In the genomic region with DNA sequence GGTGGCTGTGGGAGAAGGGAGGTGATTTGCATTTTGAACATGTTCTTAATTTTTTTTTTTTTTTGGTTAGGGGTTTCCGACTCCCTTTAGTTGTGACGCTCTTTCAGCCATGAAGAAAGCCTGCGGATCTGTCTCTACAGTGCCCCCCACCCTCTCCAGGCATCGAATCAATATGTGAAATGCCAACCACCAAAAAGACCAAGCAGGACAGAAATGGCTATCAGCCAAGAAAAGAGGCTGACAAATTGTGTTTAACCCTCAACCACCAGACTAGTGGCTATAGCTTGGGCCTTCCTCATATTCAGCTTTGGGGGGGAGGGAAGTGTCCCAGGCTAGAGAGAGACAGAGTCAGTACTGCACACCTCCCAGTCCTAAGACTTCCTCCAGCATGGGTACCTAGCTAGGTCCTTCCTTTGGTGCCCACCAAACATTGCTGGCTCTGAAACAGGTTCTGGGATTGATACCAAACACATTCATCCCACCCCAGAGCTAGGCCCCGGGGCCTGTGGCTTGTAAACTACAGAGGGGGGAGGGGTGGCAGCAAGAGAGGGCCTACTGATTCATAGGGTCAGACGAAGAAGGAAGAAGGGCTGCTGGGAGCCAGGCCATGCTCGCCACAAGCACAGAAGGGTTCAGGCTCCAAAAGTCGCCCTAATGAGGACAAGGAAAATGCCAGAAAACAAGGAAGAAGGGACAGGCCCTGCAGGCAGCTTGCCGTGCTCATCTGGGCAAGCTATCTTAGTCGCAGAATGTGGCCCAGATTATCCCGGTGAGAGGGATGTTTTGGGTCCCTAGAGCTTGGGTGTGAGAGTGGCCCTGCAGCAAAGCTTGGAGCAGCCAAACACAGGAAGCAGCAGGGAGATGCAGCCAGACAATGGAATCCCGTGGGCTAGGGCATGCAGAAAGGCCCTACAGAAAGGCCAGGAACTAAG, we compare ENCODE assay signal across 8 mouse cellular contexts. TPM values are rescaled to one million over a fixed set of nuclear protein-coding genes. Genes with fewer than 3 reads are reported as not detected.
DNase-seq lines count a peak whose midpoint lies in the region; ATAC-seq and TF ChIP-seq lines count a peak whose summit lies in the region.

No protein-coding gene starts in this region.

- H3K36me3 ChIP-seq in testis, adult 2 months (ENCODE audit: control insufficient read depth, insufficient read depth, low read length): no peaks in the 10 kb centered on the region
- H3K36me3 ChIP-seq in embryonic facial prominence, embryonic 11.5 days (replicated peaks; ENCODE audit: control insufficient read depth, insufficient read depth, low read depth, low read length): no peaks in the 10 kb centered on the region; the same call in 1 of the 2 replicates
- H3K36me3 ChIP-seq in heart, embryonic 16.5 days (ENCODE audit: control insufficient read depth, insufficient read depth): peaks cover 3% of the 10 kb centered on the region
- H3K36me3 ChIP-seq in limb, embryonic 15.5 days: 0 out of 2 replicates have a peak, but pooled peaks cover 4% of the 10 kb centered on the region

- no peak for DNase-seq in testis, postnatal 10 days (ENCODE audit: low spot score)
- peak; percentile 37 for DNase-seq in embryonic facial prominence, embryonic 11.5 days (ENCODE audit: low spot score)
- DNase-seq in skeletal muscle tissue, adult 2 months (ENCODE audit: low read depth, low spot score): peak; percentile 81
- no peak for DNase-seq in spleen, adult 18-20 months
- DNase-seq in left cerebral cortex, adult 18-20 months (ENCODE audit: low spot score in 2 of 2): no peak

- H3K9me3 ChIP-seq in embryonic facial prominence, embryonic 11.5 days (replicated peaks; ENCODE audit: control insufficient read depth, low read length): no peaks in the 10 kb centered on the region
- H3K9me3 ChIP-seq in heart, embryonic 16.5 days (replicated peaks; ENCODE audit: control insufficient read depth, low read length): no peaks in the 10 kb centered on the region
- no peaks in the 10 kb centered on the region for H3K9me3 ChIP-seq in limb, embryonic 15.5 days

- H3K27ac ChIP-seq in testis, adult 2 months (ENCODE audit: control insufficient read depth, insufficient read depth, low read depth, low read length): peak overlapping the region; percentile 71
- H3K27ac ChIP-seq in embryonic facial prominence, embryonic 11.5 days (replicated peaks; ENCODE audit: low read depth, low read length): peak overlapping the region; percentile 85
- peak overlapping the region; percentile 95 for H3K27ac ChIP-seq in heart, embryonic 16.5 days (ENCODE audit: low read length)
- peak overlapping the region; percentile 90 for H3K27ac ChIP-seq in limb, embryonic 15.5 days

- H3K4me1 ChIP-seq in testis, adult 2 months (ENCODE audit: control insufficient read depth, insufficient read depth, low read length): peaks cover 6% of the 10 kb centered on the region
- H3K4me1 ChIP-seq in embryonic facial prominence, embryonic 11.5 days (ENCODE audit: control insufficient read depth, insufficient read depth, low read length): peaks cover 28% of the 10 kb centered on the region
- peaks cover 61% of the 10 kb centered on the region for H3K4me1 ChIP-seq in heart, embryonic 16.5 days (ENCODE audit: control insufficient read depth, insufficient read depth, low read length)
- peaks cover 70% of the 10 kb centered on the region for H3K4me1 ChIP-seq in limb, embryonic 15.5 days

- 16% methylated on average over 12 of the region's 12 CpGs for WGBS in embryonic facial prominence, embryonic 11.5 days
- WGBS in heart, embryonic 16.5 days: 26% methylated on average over 12 of the region's 12 CpGs
- WGBS in limb, embryonic 15.5 days: 14% methylated on average over 12 of the region's 12 CpGs

- no peak for TF ChIP-seq CTCF in testis, adult 2 months (IDR thresholded peaks at IDR 0.05; ENCODE audit: control insufficient read depth, insufficient read depth, insufficient replicate concordance, low read depth, low read length)

- no peak overlapping the region for H3K4me3 ChIP-seq in testis, adult 2 months (ENCODE audit: control insufficient read depth, low read depth, low read length)
- H3K4me3 ChIP-seq in embryonic facial prominence, embryonic 11.5 days (ENCODE audit: low read depth, low read length): no peak overlapping the region
- peak overlapping the region; percentile 37 for H3K4me3 ChIP-seq in heart, embryonic 16.5 days (ENCODE audit: low read length)
- no peak overlapping the region for H3K4me3 ChIP-seq in limb, embryonic 15.5 days

- H3K27me3 ChIP-seq in testis, adult 2 months (ENCODE audit: control insufficient read depth, insufficient read depth, low read length): no peaks in the 10 kb centered on the region
- no peaks in the 10 kb centered on the region for H3K27me3 ChIP-seq in embryonic facial prominence, embryonic 11.5 days (ENCODE audit: control insufficient read depth, insufficient read depth, low read length)
- no peaks in the 10 kb centered on the region for H3K27me3 ChIP-seq in heart, embryonic 16.5 days (ENCODE audit: control insufficient read depth, insufficient read depth, low read length)
- H3K27me3 ChIP-seq in limb, embryonic 15.5 days: no peaks in the 10 kb centered on the region

- H3K4me2 ChIP-seq in embryonic facial prominence, embryonic 11.5 days (ENCODE audit: low read depth, low read length): no peak overlapping the region
- H3K4me2 ChIP-seq in heart, embryonic 16.5 days (ENCODE audit: low read depth, low read length): peak overlapping the region; percentile 62
- peak overlapping the region; percentile 39 for H3K4me2 ChIP-seq in limb, embryonic 15.5 days

- H3K9ac ChIP-seq in embryonic facial prominence, embryonic 11.5 days (replicated peaks; ENCODE audit: low read length): peak overlapping the region; percentile 53
- peak overlapping the region; percentile 73 for H3K9ac ChIP-seq in heart, embryonic 16.5 days (ENCODE audit: low read length)
- H3K9ac ChIP-seq in limb, embryonic 15.5 days: 0 out of 2 replicates have a peak overlapping the region, but pooled peaks have one; percentile 12

- ATAC-seq in embryonic facial prominence, embryonic 11.5 days (replicated peaks; ENCODE audit: insufficient number of reproducible peaks, low FRiP score, low TSS enrichment, low read depth): no peak
- ATAC-seq in heart, embryonic 16.5 days (replicated peaks; ENCODE audit: extremely low read depth, insufficient read depth, low FRiP score): no peak
- no peak for ATAC-seq in limb, embryonic 15.5 days (ENCODE audit: insufficient number of reproducible peaks, low FRiP score, low TSS enrichment, low read depth)

- no peak for TF ChIP-seq POLR2A in testis, adult 2 months (IDR thresholded peaks at IDR 0.05; ENCODE audit: control insufficient read depth, low read depth, low read length)

RNA-seq across cellular contexts. Expression of a gene that starts 40.1 kb away (rescaled TPM):
- polyA plus RNA-seq in testis, adult 2 months (2012; rRNA removed): 3.0 and 4.2 TPM in 2 replicates
- polyA plus RNA-seq in embryonic facial prominence, embryonic 11.5 days (2014; fragmentation: Nextera tagmentation; extraction: Ambion mirVana): 36.1 and 36.8 TPM in 2 replicates
- 36.0 and 40.2 TPM in 2 replicates for polyA plus RNA-seq in heart, embryonic 16.5 days (2015; fragmentation: Nextera tagmentation; extraction: Ambion mirVana)
- polyA plus RNA-seq in limb, embryonic 15.5 days (2015; fragmentation: Nextera tagmentation; extraction: Ambion mirVana): 40.4 and 52.2 TPM in 2 replicates
- total RNA-seq in left cerebral cortex, adult 18-20 months (2021): 100 to 1,000 TPM; 150 to 151 TPM

Comparison
In these comparisons a context has a peak if more than half of its experiments do, and no peak if none do; other contexts are left out.
1. DNase-seq: peak in embryonic facial prominence, embryonic 11.5 days (single experiment) and skeletal muscle tissue, adult 2 months (single experiment); none in testis, postnatal 10 days (single experiment), spleen, adult 18-20 months (0 of 2) and left cerebral cortex, adult 18-20 months (0 of 2).
2. H3K9ac ChIP-seq: peak in every context shown above with its lines; median percentile 73 in heart, embryonic 16.5 days; 53 in embryonic facial prominence, embryonic 11.5 days; 12 in limb, embryonic 15.5 days.
3. Peak in every context shown above with its lines, with median percentiles within 50 percentile points of each other: H3K27ac ChIP-seq.